Mouse (Mus musculus): ENCODE results near the gene Prickle2.
A peak's percentile ranks its signal among the peaks of the same experiment; 100 is the strongest.

The Prickle2 gene

DNA sequence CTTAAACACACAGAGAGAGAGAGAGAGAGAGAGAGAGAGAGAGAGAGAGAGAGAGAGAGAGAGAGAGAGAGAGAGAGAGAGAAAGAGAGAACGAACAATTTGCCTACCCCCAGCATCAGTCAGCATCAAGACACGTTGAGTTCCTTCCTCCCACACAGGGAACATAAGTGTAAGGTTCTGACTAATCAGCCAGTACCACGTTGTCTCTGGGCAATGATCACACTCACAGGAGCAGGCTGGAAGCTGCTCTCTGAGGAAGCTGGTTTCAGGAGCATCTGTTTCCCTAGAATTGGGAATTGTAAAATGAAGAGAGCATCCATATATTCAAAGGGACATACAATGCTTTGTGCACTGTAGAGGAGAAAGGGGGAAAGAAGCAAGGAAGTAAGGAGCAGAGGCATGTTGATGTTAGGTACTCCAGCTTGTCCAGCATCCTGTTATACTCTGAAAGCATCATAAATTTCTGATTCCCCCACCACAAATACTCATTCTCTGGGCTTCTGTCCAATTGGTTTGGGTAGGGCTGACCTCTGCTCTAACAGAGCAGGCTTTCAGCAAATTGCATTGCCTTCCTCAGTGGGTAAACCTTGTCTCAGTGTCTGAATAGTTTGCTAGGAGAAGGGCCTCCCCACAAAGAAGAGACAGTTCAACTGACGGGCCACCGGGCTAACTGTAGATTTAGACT lies 116.4 kb downstream of the Prickle2 start:
- DNase-seq (ENCODE audit: low read depth, low spot score), result no peak

DNA sequence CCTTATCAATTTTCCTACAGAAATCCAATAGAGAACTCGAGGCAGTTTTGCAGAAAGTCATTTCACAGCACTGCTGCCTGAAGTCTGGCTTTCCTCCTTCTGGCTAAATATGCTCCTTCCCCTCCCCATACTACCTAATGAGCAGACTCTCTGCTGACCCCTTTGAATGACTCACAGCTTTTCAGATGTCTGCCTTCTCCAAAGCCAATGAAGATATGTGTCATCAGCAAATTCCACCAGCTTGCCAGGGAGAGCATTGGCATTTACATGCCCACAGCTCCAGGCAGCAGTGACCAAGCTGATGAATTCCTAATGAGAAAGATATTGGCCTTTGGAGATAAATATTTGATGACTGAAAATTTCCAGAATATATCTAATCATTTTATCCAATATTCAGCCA lies 121.9 kb downstream of the Prickle2 start:
- DNase-seq (ENCODE audit: low read depth, low spot score), result no peak

DNA sequence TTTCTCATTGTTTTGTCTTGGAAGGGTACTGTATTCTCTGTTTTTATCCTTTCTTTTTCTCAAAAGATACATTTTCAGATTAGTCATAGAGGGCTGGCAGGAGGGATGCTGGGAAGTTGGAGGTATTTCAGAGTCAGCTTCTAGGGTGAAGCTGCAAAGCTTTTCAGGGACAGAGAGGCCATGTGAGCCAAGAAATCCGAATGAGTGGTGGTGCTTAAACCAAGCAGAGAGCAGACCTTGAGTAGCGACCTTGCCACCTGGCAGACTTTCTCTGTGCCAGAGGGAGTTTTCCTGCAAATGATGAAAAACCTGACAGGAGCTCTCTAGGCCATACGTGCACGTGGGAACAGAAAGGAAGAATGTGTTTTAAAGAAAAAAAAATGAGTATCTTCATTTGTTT lies 130.7 kb downstream of the Prickle2 start:
- DNase-seq (ENCODE audit: low read depth, low spot score), result no peak

DNA sequence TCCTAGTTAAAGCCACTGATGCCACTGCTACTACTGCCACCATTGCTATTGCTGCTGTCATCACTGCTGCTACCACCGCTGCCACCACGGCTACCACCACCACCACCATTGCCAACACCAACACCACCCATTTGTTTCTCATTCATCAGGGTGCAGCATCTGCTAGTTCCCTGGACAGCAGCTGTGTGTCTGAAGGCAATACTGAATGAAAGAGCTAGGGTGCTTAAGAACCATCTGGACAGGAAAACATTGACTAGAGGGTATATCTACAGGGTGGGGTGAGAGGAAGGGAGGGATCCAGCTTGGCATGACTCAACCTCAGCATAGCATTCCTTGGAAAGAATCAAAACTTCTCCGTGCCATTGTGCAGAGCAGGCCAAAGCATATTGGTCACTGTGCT lies 133.8 kb downstream of the Prickle2 start:
- no peak for DNase-seq (ENCODE audit: low read depth, low spot score)

DNA sequence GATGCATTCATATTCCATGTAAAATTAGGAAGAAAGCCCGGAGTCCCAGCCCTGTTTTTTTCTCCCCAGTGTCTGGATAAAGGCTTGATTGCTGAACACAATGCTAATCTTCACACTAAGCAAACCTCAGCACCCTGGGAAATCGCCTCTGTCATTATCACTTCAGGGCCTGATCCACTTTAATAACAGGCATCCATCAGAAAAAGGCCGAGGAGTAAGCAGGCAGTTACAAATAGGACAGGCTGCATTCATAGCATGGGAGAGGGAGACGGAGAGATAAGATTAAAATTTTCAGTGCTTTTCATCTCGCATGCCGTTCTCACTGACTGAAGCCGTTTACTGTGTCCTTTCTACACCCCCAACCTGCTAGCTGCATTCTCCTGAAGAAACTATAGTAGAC lies 135.9 kb downstream of the Prickle2 start:
- DNase-seq (ENCODE audit: low read depth, low spot score), result no peak

DNA sequence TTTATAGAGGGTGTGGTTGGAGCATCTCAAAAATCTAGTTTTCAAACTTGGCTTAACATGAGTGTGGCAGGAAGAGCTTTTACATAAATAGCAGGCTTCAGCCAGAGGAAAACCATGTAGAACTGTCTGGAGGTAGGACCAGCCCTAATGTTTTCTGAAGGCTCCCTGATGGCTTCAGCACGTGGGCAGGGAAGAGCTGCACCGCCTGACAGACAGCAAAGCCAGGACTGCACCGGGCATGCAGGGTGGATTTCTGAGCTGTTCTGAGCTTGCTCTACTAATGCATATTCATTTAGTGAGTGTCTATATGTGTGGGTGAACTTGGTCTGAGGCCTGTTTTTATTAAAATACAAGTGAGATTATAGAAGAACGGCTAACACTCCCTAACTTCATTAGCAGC lies 136.7 kb downstream of the Prickle2 start:
- DNase-seq (ENCODE audit: low read depth, low spot score), result no peak

DNA sequence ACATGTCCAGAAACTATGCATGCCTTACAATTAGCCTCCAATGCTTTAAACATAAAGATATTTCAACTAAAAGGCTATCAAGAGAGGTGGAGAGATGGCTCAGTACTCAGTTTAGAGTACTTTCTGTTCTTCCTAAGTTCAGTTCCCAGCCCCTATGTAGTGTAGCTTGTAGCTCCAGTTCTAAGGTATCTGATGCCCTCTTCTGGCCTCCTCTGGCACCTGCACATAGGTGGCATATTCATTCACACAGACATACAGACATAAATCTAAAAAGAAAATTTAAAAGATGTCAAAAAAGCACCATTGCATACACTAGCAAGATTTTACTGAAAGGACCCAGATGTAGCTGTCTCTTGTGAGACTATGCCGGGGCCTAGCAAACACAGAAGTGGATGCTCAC lies 146.7 kb downstream of the Prickle2 start:
- no peak for DNase-seq (ENCODE audit: low read depth, low spot score)

DNA sequence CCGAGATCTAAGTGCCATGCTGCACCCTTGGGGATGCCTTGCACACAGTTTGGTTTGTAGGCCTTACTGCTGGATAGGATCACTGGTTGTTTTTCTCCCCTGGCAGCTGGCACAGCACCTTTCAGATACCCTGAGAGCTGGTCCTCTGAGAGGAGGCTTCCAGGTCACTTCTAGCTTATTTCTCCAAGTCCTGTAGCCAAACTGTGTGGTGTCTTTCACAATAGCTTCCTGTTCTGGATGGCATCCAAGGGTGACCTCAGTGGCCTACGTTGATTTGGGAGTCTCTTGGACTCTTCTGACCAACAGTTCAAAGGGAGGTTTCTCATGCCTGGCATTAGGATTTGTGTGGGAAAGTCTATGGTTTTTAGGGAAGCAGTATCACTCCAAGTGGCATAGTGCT lies 150.3 kb downstream of the Prickle2 start:
- no peak for DNase-seq (ENCODE audit: low read depth, low spot score)

DNA sequence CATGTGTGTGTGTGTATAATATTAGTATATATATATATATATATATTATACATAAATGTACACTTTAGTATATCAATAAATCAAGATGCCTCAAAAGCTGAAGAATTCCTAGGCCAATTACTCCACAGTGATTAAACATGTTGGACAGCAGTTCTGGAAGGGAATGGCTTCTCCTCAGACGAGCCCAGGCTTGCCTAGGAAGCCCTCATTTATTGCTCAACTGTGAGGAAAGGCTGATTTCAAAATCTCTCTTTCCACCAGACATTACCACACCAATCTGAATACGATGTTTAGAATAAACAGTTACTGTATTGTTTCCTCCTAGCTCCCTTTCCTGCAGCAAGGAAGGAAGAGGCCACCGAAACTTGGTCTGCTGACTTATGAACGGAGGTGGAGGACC lies 152.9 kb downstream of the Prickle2 start:
- no peak for DNase-seq (ENCODE audit: low read depth, low spot score)

DNA sequence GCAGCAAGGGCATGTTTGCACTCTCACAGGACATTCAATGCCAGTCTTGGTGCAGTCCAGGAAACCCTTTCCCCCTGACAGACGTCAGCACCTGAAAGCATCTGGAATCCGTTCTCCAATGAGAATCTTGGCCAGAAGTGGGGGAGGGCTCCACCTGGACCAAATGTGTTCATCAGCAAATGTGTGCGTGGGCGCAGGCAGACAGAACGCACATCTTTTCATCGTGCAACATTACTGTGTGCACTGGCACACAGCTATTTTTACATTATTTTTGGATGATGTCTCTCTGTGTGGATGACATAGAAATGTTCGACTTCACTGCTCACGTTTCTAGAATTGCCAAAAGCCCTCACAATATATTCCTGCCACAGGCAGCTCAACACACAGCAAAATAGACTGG lies 156.7 kb downstream of the Prickle2 start:
- DNase-seq (ENCODE audit: low read depth, low spot score), result no peak

DNA sequence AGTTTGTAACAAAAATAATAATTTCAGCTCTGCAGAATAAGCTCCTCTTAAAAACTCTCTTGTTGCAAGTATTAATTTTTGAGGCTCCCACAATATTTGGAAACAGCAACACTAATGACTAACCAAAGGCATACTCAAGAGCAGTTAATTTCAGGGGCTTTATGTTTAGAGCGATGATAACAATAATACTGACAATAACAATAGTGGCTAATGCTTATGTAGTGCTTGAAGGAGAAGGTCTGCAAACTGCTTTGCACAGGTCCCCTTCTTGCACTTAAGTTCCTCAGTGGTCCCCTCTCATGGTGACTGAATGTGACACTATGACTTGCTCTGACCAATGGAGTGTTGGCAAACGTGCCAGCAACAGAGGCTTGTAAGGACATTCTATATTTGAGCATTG lies 160.8 kb downstream of the Prickle2 start:
- no peak for DNase-seq (ENCODE audit: low read depth, low spot score)

DNA sequence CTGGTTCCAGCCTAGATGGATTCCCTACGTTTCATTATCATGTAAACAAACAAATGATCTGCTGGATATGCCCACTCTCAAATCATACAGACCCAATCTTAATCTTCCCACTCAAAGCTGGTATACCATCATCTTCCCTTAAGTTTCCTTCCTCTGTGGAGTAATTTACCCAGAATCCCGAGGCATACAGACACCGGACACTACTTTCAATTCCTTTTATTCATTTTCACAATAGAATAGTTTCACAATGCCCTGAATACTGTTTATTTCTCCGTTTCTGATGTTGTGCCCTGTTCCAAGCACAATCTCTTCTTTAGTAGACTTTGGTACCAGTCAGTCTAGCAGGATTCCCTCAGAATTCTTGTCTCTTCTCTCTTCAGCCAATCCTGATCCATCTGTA lies 162.1 kb downstream of the Prickle2 start:
- no peak for DNase-seq (ENCODE audit: low read depth, low spot score)

DNA sequence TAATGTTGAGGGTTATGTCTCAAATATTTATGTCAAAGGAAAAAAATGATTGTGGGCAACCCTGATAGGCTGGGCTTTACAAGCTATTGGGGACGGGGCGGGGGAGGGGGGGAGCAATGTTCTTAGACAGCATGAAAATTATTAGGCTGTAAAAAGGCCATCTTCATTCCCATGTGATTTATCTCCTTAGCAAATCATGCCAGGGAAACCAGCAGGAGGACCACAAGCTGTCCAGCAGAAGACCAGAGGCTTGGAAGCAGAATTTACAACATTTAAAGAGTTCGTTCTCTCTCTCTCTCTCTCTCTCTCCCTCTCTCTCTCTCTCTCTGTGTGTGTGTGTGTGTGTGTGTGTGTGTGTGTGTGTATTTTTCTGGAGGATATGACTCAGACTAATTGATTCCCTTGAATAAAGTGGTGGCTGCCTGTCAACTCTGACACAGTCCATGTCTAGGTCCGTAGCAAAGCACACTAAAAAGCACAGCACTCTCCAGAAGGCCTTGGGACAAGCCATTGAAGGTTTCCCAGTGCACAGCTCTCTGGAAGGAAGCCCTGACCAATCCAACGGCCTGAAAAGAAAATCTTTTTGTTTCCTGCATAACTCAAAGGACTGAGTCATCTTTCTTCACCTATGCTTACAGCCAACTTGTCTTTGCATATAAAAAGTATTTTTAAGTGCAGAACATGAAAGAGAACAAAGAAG lies 163.4 kb downstream of the Prickle2 start:
- no peak for DNase-seq (ENCODE audit: low read depth, low spot score)

DNA sequence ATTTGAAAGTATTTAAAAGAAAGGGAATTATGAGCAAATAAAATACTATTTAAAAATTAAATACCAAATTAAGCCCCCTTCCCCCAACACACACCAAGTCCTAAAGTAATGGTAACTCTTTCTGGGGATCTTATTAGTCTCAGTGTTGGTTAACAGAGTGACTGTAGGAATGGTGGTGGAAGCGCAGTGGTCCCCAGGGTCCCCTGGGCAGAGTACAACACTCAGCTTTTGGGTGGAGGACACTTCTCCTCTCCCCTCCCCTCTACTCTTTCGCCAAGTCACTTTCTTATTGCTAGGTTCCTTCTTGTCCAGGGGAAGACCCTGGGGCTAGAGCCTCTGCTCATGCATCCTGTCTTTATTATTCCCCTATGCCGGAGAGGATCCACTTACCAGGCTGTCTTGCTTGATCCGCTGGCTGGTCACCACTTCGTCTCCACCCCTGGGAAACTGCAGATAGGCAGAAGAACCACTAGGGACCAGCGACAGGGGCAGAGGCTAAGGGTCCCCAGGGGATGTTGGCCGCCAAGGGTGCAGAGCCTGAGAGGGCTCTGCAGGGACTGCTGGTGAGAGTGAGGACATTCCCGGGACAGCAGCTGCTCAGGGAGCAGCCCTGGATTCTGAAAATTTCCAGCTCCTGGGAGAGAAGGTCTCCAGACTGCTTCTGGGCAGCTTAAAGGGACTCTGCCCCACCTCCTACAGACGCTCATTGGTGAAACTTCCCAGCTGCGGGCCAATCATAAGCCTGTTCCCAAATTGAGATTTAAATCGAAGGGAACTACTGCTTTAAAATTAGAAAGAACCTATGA lies 171.5 kb downstream of the Prickle2 start:
- no peak for DNase-seq (ENCODE audit: low read depth, low spot score)

DNA sequence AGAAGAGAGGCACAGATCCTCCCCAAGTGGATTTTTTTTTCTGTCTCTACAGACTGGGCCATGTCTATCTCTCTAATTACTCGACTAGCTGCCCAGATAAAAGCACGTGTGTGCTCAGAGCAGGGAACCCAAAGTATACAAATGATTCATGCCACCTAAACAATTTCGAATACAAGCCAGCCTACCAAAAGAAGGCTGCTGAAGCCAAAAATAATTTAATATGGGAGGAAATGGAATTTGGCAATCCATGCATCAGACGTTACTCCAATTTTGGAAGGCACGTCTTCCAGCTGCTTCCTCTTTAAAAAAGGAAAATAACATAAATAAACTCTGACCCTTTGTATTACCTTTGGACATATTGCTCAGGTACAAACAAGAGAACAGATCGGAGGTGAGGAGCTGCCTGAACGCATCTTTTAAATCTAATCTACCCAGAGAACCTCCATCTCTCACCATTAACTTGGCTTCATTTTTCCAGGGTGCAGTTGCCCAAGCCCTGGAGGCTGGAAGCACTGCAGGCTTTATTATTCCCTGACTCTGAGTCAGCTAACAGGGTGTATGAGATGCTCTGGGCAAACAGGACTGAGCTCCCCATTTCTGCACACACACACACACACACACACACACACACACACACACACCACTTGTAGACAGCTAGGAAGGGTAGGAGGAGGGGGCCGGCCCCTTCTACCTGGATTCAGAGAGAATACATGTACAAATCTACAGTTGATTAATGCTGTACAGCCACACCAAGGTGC lies 172.5 kb downstream of the Prickle2 start:
- DNase-seq (ENCODE audit: low read depth, low spot score), result no peak

DNA sequence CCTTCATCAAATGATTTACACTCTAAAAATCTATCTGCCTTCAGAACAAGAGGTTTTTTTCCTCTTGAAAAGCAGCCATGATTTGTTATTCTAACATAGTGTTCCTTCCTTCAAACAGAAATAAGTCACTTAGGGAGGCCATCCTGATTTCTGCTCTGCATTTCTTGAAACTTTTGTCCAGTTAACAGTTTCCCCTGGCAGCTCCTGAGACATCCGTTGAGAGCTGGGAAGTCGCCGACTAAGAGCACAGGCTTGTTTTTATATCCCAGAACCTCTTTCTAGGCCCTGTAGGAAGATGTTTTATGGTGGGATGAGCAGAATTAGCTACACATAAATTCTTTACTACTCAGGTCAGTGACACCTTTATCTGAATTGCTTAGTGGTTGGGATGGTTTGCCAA lies 173.1 kb downstream of the Prickle2 start:
- DNase-seq (ENCODE audit: low read depth, low spot score), result no peak

DNA sequence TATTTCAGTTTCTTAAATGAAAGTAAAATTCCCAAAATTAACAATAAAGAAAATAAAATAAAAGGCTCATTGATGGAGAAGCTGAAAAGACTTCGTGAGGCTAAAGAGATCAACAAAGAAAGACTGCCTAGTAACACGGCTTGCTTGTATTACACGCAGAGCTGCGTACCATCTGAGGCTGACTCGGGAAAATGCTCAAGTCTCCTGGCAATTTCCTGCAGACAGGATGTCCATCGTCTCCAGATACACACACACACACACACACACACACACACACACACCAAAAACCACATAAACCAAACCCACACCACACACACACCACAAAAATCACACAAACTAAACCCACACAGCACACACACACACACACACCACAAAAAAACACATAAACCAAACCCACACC lies 173.6 kb downstream of the Prickle2 start:
- DNase-seq (ENCODE audit: low read depth, low spot score), result no peak

DNA sequence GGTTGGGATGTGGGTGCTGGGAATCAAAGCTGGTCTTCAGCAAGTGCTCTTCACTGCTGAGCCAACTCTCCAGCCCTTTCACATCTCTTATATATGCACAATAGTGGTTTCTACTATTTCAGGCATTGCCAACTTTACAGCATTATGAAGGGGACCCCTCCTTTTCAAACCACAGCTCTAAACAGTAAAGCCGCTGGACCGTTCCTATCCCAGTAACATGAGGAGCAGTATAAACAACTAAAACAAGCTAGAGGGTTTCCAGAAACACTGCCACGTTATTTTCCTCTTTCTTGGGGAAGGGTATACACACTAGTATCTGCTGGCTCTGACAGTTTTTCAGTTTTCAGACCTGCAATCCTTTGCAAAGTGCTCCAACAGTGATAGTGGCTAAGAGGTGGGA lies 179.7 kb downstream of the Prickle2 start:
- no peak for DNase-seq (ENCODE audit: low read depth, low spot score)

DNA sequence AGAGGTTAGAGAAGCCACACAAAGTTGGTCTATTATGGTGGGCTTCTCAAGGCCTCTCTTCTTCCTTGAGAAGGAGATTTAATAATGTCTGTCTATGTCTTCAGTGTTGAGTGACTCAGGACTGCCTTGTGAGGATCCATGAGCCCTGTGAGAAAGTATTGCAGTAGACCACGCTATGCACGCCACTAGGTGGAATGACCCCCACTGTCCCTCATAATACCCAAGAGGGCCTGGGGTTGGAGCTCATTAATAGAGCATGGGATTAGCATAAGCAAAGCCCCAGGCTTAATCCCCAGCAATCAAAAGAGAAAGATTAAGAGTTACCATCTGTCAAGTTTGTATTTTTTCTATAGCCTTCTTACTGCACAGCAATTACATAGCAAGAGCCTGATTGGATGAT lies 180.3 kb downstream of the Prickle2 start:
- DNase-seq (ENCODE audit: low read depth, low spot score), result no peak

DNA sequence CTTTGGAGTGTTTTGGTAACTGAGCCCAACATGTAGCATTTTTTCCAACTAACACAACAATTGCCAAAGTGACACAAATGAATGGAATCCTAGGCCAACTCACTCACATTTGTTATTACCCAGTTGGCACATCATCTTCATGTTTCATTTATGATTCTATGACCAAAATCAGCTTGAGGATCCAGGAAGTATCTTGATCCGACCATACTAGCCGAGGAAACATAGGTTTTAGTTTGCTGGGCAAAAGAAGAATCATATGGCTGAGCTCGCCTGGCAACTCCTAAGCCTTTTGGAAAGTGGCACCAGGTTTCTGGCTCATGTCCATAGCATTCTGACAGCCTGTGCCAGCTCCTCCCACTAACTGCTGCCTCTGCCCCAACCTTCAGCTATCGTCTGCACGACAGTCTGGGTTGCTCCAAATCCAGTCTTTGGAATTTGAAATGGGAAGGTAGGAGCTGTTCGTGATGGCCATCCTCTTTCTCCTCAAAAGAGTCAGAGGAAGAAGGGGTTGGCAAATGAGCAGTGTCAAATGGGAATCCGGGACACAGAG lies 184.4 kb downstream of the Prickle2 start:
- peak; percentile 54 for DNase-seq (ENCODE audit: low read depth, low spot score)

DNA sequence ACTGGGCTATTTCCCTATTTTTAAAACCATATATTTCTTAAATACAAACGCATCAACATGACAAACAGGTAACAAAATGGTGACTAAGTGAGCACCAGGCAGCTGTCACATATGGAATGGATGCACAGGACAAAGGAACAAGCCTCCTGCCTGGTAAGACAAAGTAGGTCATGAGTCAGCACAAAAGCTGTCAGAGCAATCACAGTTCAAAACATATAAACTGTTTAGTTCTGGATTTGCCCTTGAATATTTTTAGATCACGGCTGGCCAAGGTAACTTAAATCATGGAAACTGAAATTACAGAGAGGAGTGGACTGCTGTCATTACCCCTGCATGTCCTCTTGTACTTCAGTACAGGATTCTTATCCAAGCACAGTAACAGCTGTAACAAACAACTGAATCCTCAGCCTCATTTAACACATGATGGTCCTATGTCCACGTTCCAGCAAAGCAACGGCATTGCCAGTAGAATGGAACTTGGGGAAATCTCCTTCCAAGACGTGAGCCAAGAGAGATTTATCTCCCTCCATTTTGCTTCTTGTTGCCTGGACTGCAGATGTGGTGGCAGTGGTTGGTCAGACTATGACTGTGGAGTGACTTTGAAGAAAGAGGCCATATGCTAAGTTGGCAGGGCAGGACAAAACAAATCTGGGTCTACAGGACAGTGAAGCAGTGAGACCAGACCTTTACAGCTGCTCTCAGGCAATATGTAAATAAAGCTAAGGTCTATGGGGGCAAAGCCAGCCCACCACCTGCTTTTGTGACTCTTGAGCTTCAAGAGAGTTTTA lies 185.7 kb downstream of the Prickle2 start:
- DNase-seq (ENCODE audit: low read depth, low spot score), result no peak
